Mouse (Mus musculus) frontal cortex, adult (tissue): ENCODE results near the gene Bud13.

Source experiments
- ATAC-seq: cut with Nextera tagmentation; 2 replicates; pipeline ENCODE4 v1.9.2; 2017; ENCODE audit warnings: mild to moderate bottlenecking, moderate library complexity, mixed read lengths; ENCODE audit not compliant: low TSS enrichment

Bud13 gene

GRCm38 (mm10) chr9:46282631-46283436 is at the start of gene Bud13:
Gene Bud13 (plus strand): TSS chr9:46283008.
- ATAC-seq = peak; percentile 87

- ATAC-seq = no peak
Observed at GRCm38 (mm10) chr9:46235196-46235595, 47.6 kb upstream of the Bud13 start.

- no peak for ATAC-seq
Observed at GRCm38 (mm10) chr9:46235596-46235648, 47.4 kb upstream of the Bud13 start, which contains the start of gene Apoc3. Gene Apoc3 (minus strand): TSS chr9:46235636.

GRCm38 (mm10) chr9:46235649-46236048 is 47.2 kb upstream of the Bud13 start:
- no peak for ATAC-seq

- ATAC-seq = no peak
Observed at GRCm38 (mm10) chr9:46238850-46239249, 44.0 kb upstream of the Bud13 start.

GRCm38 (mm10) chr9:46240526-46241153 is 42.2 kb upstream of the Bud13 start, which contains the start of gene Apoa4:
Gene Apoa4 (plus strand): TSS chr9:46240696.
- no peak for ATAC-seq

GRCm38 (mm10) chr9:46241818-46242217 is 41.0 kb upstream of the Bud13 start:
- no peak for ATAC-seq

GRCm38 (mm10) chr9:46243122-46243521 is 39.7 kb upstream of the Bud13 start:
- no peak for ATAC-seq

GRCm38 (mm10) chr9:46243584-46243983 is 39.2 kb upstream of the Bud13 start:
- no peak for ATAC-seq

- peak; percentile 98 for ATAC-seq
Observed at GRCm38 (mm10) chr9:46246752-46247324, 36.0 kb upstream of the Bud13 start.

GRCm38 (mm10) chr9:46256177-46256576 is 26.6 kb upstream of the Bud13 start:
- no peak for ATAC-seq

- no peak for ATAC-seq
Observed at GRCm38 (mm10) chr9:46256658-46257385, 26.0 kb upstream of the Bud13 start.

- no peak for ATAC-seq
Observed at GRCm38 (mm10) chr9:46257546-46257945, 25.3 kb upstream of the Bud13 start.

GRCm38 (mm10) chr9:46259111-46259510 is 23.7 kb upstream of the Bud13 start:
- no peak for ATAC-seq

GRCm38 (mm10) chr9:46261131-46261530 is 21.7 kb upstream of the Bud13 start:
- ATAC-seq = no peak

- no peak for ATAC-seq
Observed at GRCm38 (mm10) chr9:46268343-46268873, 14.4 kb upstream of the Bud13 start, which contains the start of gene Apoa5. Gene Apoa5 (plus strand): TSS chr9:46268633.

GRCm38 (mm10) chr9:46269125-46269524 is 13.7 kb upstream of the Bud13 start:
- no peak for ATAC-seq

GRCm38 (mm10) chr9:46270782-46271181 is 12.0 kb upstream of the Bud13 start:
- no peak for ATAC-seq

GRCm38 (mm10) chr9:46272070-46272469 is 10.7 kb upstream of the Bud13 start:
- no peak for ATAC-seq

- ATAC-seq = peak; percentile 95
Observed at GRCm38 (mm10) chr9:46272677-46273454, 9.9 kb upstream of the Bud13 start, which contains the start of gene Zpr1. Gene Zpr1 (plus strand): TSS chr9:46273064.

- ATAC-seq = no peak
Observed at GRCm38 (mm10) chr9:46274494-46274893, 8.3 kb upstream of the Bud13 start.

- no peak for ATAC-seq
Observed at GRCm38 (mm10) chr9:46298381-46298780, 15.6 kb downstream of the Bud13 start.
